Mouse (Mus musculus): ENCODE data around the gene Lamtor4. TPM values are rescaled to one million over a fixed set of nuclear protein-coding genes. Genes with fewer than 3 reads are reported as not detected.

Gene Lamtor4
- polyA plus RNA-seq, 1 experiment = not detected

- WGBS = under 1% methylated on average over 71 of the region's 71 CpGs
- H3K4me3 ChIP-seq (ENCODE audit: insufficient read depth, low read depth, low read length) = peak within 1 kb of the TSS; percentile 72
- peak within 1 kb of the TSS; percentile 30; the same call in 1 of the 2 replicates for H3K27ac ChIP-seq (ENCODE audit: insufficient read depth, low read depth, low read length)
- TF ChIP-seq CTCF (IDR thresholded peaks at IDR 0.05; ENCODE audit: insufficient read depth, low read depth, low read length) (no peak), POLR2A (IDR thresholded peaks at IDR 0.05; ENCODE audit: insufficient read depth, low read depth, low read length) (peak; percentile 91)
- peaks cover 23% of the 10 kb centered on the region for H3K4me1 ChIP-seq (ENCODE audit: control insufficient read depth, insufficient read depth, low read length)
These were observed 8.3 kb downstream of the Lamtor4 start, which contains the start of gene BC037034 for GRCm38 (mm10) chr5:138263260-138264206. Gene BC037034 (minus strand): TSS chr5:138264033.

DNA sequence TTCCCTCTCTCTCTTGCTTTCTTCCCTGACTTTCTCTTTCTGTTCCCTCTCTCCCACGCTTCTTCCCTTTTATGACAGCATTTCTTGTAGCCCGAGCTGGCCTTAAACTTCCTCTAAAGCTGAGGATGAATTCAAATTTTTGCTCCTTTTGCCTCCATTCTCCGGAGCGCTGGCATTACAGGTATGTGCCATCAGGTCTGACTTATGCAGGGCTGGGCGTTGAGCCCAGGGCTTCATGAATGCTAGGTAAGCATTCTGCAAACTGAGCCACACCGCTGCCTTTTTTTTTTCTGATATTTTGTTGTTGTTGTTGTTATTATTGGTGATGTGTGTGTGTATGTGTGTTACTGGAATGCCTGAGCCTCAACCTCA, 8.9 kb downstream of the Lamtor4 start:
- no peak overlapping the region for H3K27ac ChIP-seq (ENCODE audit: insufficient read depth, low read depth, low read length)
- 8% methylated on average over 6 of the region's 6 CpGs for WGBS

GRCm38 (mm10) chr5:138265712-138266111, 10.4 kb downstream of the Lamtor4 start:
- WGBS = 95% methylated on average over 4 of the region's 4 CpGs
- no peak overlapping the region for H3K4me3 ChIP-seq (ENCODE audit: insufficient read depth, low read depth, low read length)
- H3K27ac ChIP-seq (ENCODE audit: insufficient read depth, low read depth, low read length) = no peak overlapping the region
- TF ChIP-seq CTCF (IDR thresholded peaks at IDR 0.05; ENCODE audit: insufficient read depth, low read depth, low read length) = no peak
- TF ChIP-seq POLR2A (IDR thresholded peaks at IDR 0.05; ENCODE audit: insufficient read depth, low read depth, low read length) = no peak
- H3K4me1 ChIP-seq (ENCODE audit: control insufficient read depth, insufficient read depth, low read length) = peaks cover 16% of the 10 kb centered on the region

More for the DNA sequence above, 8.9 kb downstream of the Lamtor4 start:
- Histone ChIP-seq H3K4me3 (ENCODE audit: insufficient read depth, low read depth, low read length) (peak overlapping the region; percentile 72), H3K4me1 (ENCODE audit: control insufficient read depth, insufficient read depth, low read length) (peaks cover 21% of the 10 kb centered on the region)
- no peak for TF ChIP-seq POLR2A (IDR thresholded peaks at IDR 0.05; ENCODE audit: insufficient read depth, low read depth, low read length)
- no peak for TF ChIP-seq CTCF (IDR thresholded peaks at IDR 0.05; ENCODE audit: insufficient read depth, low read depth, low read length)

GRCm38 (mm10) chr5:138267114-138267513, 11.8 kb downstream of the Lamtor4 start:
- H3K4me1 ChIP-seq (ENCODE audit: control insufficient read depth, insufficient read depth, low read length) = peaks cover 9% of the 10 kb centered on the region
- no peak for TF ChIP-seq POLR2A (IDR thresholded peaks at IDR 0.05; ENCODE audit: insufficient read depth, low read depth, low read length)
- TF ChIP-seq CTCF (IDR thresholded peaks at IDR 0.05; ENCODE audit: insufficient read depth, low read depth, low read length) = no peak
- WGBS = 87% methylated on average over 3 of the region's 3 CpGs
- no peak overlapping the region for H3K27ac ChIP-seq (ENCODE audit: insufficient read depth, low read depth, low read length)
- no peak overlapping the region for H3K4me3 ChIP-seq (ENCODE audit: insufficient read depth, low read depth, low read length)

- no peak overlapping the region for H3K4me3 ChIP-seq (ENCODE audit: insufficient read depth, low read depth, low read length)
- WGBS = 78% methylated on average over 4 of the region's 4 CpGs
- H3K27ac ChIP-seq (ENCODE audit: insufficient read depth, low read depth, low read length) = no peak overlapping the region
- TF ChIP-seq CTCF (IDR thresholded peaks at IDR 0.05; ENCODE audit: insufficient read depth, low read depth, low read length) (no peak), POLR2A (IDR thresholded peaks at IDR 0.05; ENCODE audit: insufficient read depth, low read depth, low read length) (no peak)
- H3K4me1 ChIP-seq (ENCODE audit: control insufficient read depth, insufficient read depth, low read length) = no peaks in the 10 kb centered on the region
These were observed 13.7 kb downstream of the Lamtor4 start for GRCm38 (mm10) chr5:138268980-138269379.

- peaks cover 9% of the 10 kb centered on the region for H3K4me1 ChIP-seq (ENCODE audit: control insufficient read depth, insufficient read depth, low read length)
- WGBS = 35% methylated on average over 3 of the region's 3 CpGs
- H3K27ac ChIP-seq (ENCODE audit: insufficient read depth, low read depth, low read length) = no peak overlapping the region
- no peak for TF ChIP-seq POLR2A (IDR thresholded peaks at IDR 0.05; ENCODE audit: insufficient read depth, low read depth, low read length)
- no peak for TF ChIP-seq CTCF (IDR thresholded peaks at IDR 0.05; ENCODE audit: insufficient read depth, low read depth, low read length)
- no peak overlapping the region for H3K4me3 ChIP-seq (ENCODE audit: insufficient read depth, low read depth, low read length)
These were observed 15.9 kb downstream of the Lamtor4 start for GRCm38 (mm10) chr5:138271232-138271631.

- Histone ChIP-seq H3K4me1 (ENCODE audit: control insufficient read depth, insufficient read depth, low read length) (peaks cover 9% of the 10 kb centered on the region), H3K27ac (ENCODE audit: insufficient read depth, low read depth, low read length) (no peak within 1 kb of the TSS; the same call in 1 of the 2 replicates), H3K4me3 (ENCODE audit: insufficient read depth, low read depth, low read length) (0 out of 2 replicates have a peak within 1 kb of the TSS, but pooled peaks have one; percentile 12)
- TF ChIP-seq POLR2A (IDR thresholded peaks at IDR 0.05; ENCODE audit: insufficient read depth, low read depth, low read length) (no peak), CTCF (IDR thresholded peaks at IDR 0.05; ENCODE audit: insufficient read depth, low read depth, low read length) (no peak)
- 7% methylated on average over 12 of the region's 12 CpGs for WGBS
These were observed 17.2 kb downstream of the Lamtor4 start, which contains the start of gene Gal3st4 for GRCm38 (mm10) chr5:138272409-138272923. Gene Gal3st4 (minus strand): TSS chr5:138272840.

GRCm38 (mm10) chr5:138274186-138274585, 18.9 kb downstream of the Lamtor4 start:
- 80% methylated on average over 8 of the region's 8 CpGs for WGBS
- no peak overlapping the region for H3K4me3 ChIP-seq (ENCODE audit: insufficient read depth, low read depth, low read length)
- H3K27ac ChIP-seq (ENCODE audit: insufficient read depth, low read depth, low read length) = no peak overlapping the region
- TF ChIP-seq POLR2A (IDR thresholded peaks at IDR 0.05; ENCODE audit: insufficient read depth, low read depth, low read length) (no peak), CTCF (IDR thresholded peaks at IDR 0.05; ENCODE audit: insufficient read depth, low read depth, low read length) (no peak)
- H3K4me1 ChIP-seq (ENCODE audit: control insufficient read depth, insufficient read depth, low read length) = peaks cover 9% of the 10 kb centered on the region

Measured in olfactory bulb, adult 2 months (tissue).